Mouse (Mus musculus) embryo, embryonic 11.5 days (tissue): ENCODE data around the gene Thrb.

Experiments used
- DNase-seq: peaks from one replicate; pipeline ENCODE4 v3.0.0-alpha.2; 2012; ENCODE audit warnings: low read depth, low spot score

Thrb gene

GRCm38 (mm10) chr14:18029181-18029932 lies 369.3 kb downstream of the Thrb start:
- DNase-seq = no peak

- no peak for DNase-seq
Observed at GRCm38 (mm10) chr14:18031941-18032340, 371.9 kb downstream of the Thrb start.

- no peak for DNase-seq
Observed at GRCm38 (mm10) chr14:18036573-18036972, 376.5 kb downstream of the Thrb start.

- no peak for DNase-seq
Observed at GRCm38 (mm10) chr14:18062082-18062772, 402.2 kb downstream of the Thrb start.
